Mouse (Mus musculus) thymus, adult 2 months (tissue): Measurements from ENCODE around the gene Dtd1. TPM values are rescaled to one million over a fixed set of nuclear protein-coding genes. Genes with fewer than 3 reads are reported as not detected.

Experiments
- DNase-seq: peaks from one replicate; pipeline ENCODE4 v3.0.0; 2021
- H3K27ac ChIP-seq: fragments of 200-500 bp; 2 replicates; pipeline ENCODE4 v1.5.1; 2012; ENCODE audit warnings: low read length, control low read depth; ENCODE audit not compliant: control insufficient read depth, insufficient read depth
- H3K27me3 ChIP-seq: fragments of 200-500 bp; 2 replicates; pipeline ENCODE4 v1.6.1; 2012; ENCODE audit warnings: mild to moderate bottlenecking, low read length, moderate library complexity, mixed read lengths; ENCODE audit not compliant: control insufficient read depth, insufficient read depth
- H3K36me3 ChIP-seq: fragments of 200-500 bp; 2 replicates; pipeline ENCODE4 v1.6.1; 2012; ENCODE audit warnings: mild to moderate bottlenecking, low read length, moderate library complexity; ENCODE audit not compliant: control insufficient read depth, insufficient read depth
- H3K4me1 ChIP-seq: fragments of 200-500 bp; replicated peaks from 2 replicates; pipeline ENCODE4 v1.6.1; 2012; ENCODE audit warnings: low read length; ENCODE audit not compliant: control insufficient read depth, insufficient read depth
- H3K4me3 ChIP-seq: fragments of 200-500 bp; 2 replicates; pipeline ENCODE4 v1.5.1; 2012; ENCODE audit warnings: mild to moderate bottlenecking, low read length, control low read depth, moderate library complexity; ENCODE audit not compliant: control insufficient read depth, insufficient read depth
- CTCF ChIP-seq: fragments of 200-500 bp; IDR thresholded peaks from 2 replicates; pipeline ENCODE4 v1.5.1; 2012; ENCODE audit warnings: mild to moderate bottlenecking, control low read depth, low read length, moderate library complexity, borderline replicate concordance; ENCODE audit not compliant: control insufficient read depth, poor library complexity, insufficient read depth; ENCODE audit errors: extremely low read depth
- POLR2A ChIP-seq: fragments of 200-500 bp; IDR thresholded peaks from 2 replicates; pipeline ENCODE4 v1.6.1; 2012; ENCODE audit warnings: mild to moderate bottlenecking, low read length, control low read depth, moderate library complexity; ENCODE audit not compliant: control insufficient read depth, poor library complexity, insufficient read depth; ENCODE audit errors: extremely low read depth
- WGBS: fragments of 180-500 bp; shearing (Covaris S2); methylation state at CpG from one replicate; pipeline ENCODE4 v1.1.7; 2018; 5-methylcytosine and 5-hydroxymethylcytosine counted together
- polyA plus RNA-seq: library from polyadenylated mRNA; depleted of rRNA; stranded (reverse); fragments of >200 nt; gene quantifications from 2 replicates; pipeline ENCODE4 v1.2.3, GENCODE M21; 2012

Dtd1 gene
- polyA plus RNA-seq, 1 experiment, result 8.4 TPM

- Histone ChIP-seq H3K36me3 (no peaks in the 10 kb centered on the region), H3K4me3 (no peak overlapping the region), H3K4me1 (no peaks in the 10 kb centered on the region), H3K27me3 (no peaks in the 10 kb centered on the region; the same call in 1 of the 2 replicates), H3K27ac (no peak overlapping the region)
- 94% methylated on average over 6 of the region's 6 CpGs for WGBS
- TF ChIP-seq CTCF (no peak), POLR2A (no peak)
- DNase-seq, result no peak
Observed at GRCm38 (mm10) chr2:144678779-144679178, 79.1 kb downstream of the Dtd1 start.

GRCm38 (mm10) chr2:144679394-144679793 lies 79.7 kb downstream of the Dtd1 start:
- no peaks in the 10 kb centered on the region; the same call in 1 of the 2 replicates for H3K27me3 ChIP-seq
- no peak for DNase-seq
- H3K4me3 ChIP-seq, result no peak overlapping the region
- TF ChIP-seq CTCF (no peak), POLR2A (no peak)
- 85% methylated on average over 3 of the region's 3 CpGs for WGBS
- H3K4me1 ChIP-seq, result no peaks in the 10 kb centered on the region
- H3K27ac ChIP-seq, result no peak overlapping the region
- H3K36me3 ChIP-seq, result no peaks in the 10 kb centered on the region

GRCm38 (mm10) chr2:144692219-144692732 lies 92.6 kb downstream of the Dtd1 start:
- no peaks in the 10 kb centered on the region for H3K27me3 ChIP-seq
- H3K27ac ChIP-seq, result no peak overlapping the region
- H3K4me1 ChIP-seq, result no peaks in the 10 kb centered on the region
- DNase-seq, result peak; percentile 3
- WGBS, result 95% methylated on average over 8 of the region's 8 CpGs
- H3K4me3 ChIP-seq, result no peak overlapping the region
- H3K36me3 ChIP-seq, result no peaks in the 10 kb centered on the region
- TF ChIP-seq POLR2A (no peak), CTCF (no peak)

- Histone ChIP-seq H3K4me3 (no peak overlapping the region), H3K4me1 (no peaks in the 10 kb centered on the region), H3K27me3 (no peaks in the 10 kb centered on the region), H3K36me3 (no peaks in the 10 kb centered on the region), H3K27ac (no peak overlapping the region)
- TF ChIP-seq CTCF (no peak), POLR2A (no peak)
- 94% methylated on average over 2 of the region's 2 CpGs for WGBS
- no peak for DNase-seq
Observed at GRCm38 (mm10) chr2:144692777-144693176, 93.1 kb downstream of the Dtd1 start.

- Histone ChIP-seq H3K4me3 (no peak overlapping the region), H3K27me3 (no peaks in the 10 kb centered on the region), H3K4me1 (no peaks in the 10 kb centered on the region), H3K27ac (no peak overlapping the region), H3K36me3 (no peaks in the 10 kb centered on the region)
- TF ChIP-seq CTCF, result no peak
- TF ChIP-seq POLR2A, result no peak
- DNase-seq, result no peak
- 93% methylated on average over 2 of the region's 2 CpGs for WGBS
Observed at GRCm38 (mm10) chr2:144694923-144695322, 95.2 kb downstream of the Dtd1 start.

- 96% methylated on average over 12 of the region's 12 CpGs for WGBS
- H3K4me1 ChIP-seq, result no peaks in the 10 kb centered on the region
Observed at GRCm38 (mm10) chr2:144698046-144698445, 98.3 kb downstream of the Dtd1 start.

GRCm38 (mm10) chr2:144700608-144701007 lies 100.9 kb downstream of the Dtd1 start:
- no peak for DNase-seq
- no peak for TF ChIP-seq CTCF
- TF ChIP-seq POLR2A, result no peak
- 95% methylated on average over 11 of the region's 11 CpGs for WGBS

More at GRCm38 (mm10) chr2:144698046-144698445, 98.3 kb downstream of the Dtd1 start:
- TF ChIP-seq CTCF (no peak), POLR2A (no peak)
- DNase-seq, result no peak
- Histone ChIP-seq H3K36me3 (no peaks in the 10 kb centered on the region), H3K4me3 (no peak overlapping the region), H3K27ac (no peak overlapping the region), H3K27me3 (no peaks in the 10 kb centered on the region)

More at GRCm38 (mm10) chr2:144700608-144701007, 100.9 kb downstream of the Dtd1 start:
- no peaks in the 10 kb centered on the region for H3K36me3 ChIP-seq
- H3K27ac ChIP-seq, result no peak overlapping the region
- no peak overlapping the region for H3K4me3 ChIP-seq
- H3K27me3 ChIP-seq, result no peaks in the 10 kb centered on the region
- H3K4me1 ChIP-seq, result no peaks in the 10 kb centered on the region
